ENCODE assay signal across 18 mouse cellular contexts in the genomic region with DNA sequence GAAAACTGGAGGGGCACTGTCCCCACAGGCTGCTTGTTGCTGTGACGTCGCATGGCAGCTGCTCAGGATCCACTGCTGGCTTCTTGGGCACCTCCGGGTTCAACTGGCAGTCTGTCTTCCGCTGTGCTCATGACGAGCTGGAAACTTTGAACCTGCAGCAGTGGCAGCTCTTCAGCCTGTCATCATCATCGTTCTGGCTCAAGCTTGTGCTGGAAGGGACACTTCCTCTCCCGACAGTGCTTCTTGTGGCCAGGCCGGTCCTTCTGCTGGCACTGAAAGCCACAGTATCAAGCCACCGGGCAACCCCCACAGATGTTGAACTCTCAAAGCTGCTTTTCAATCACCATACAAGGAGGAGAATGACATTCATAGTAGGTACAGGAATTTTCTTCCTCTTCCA.
"Had no signal": no experiment of that assay in that cellular context is flagged by ENCODE, and none has a peak within 500 bp of the region (broad histone marks: within the 10 kb centered on the region; RNA-seq: fewer than 3 reads in every experiment).

No protein-coding gene starts in this region.

- H3K4me3 ChIP-seq: layer of hippocampus, adult 2 months; limb, embryonic 12.5 days; limb, embryonic 15.5 days; megakaryocyte, embryonic 14.5 days; midbrain, embryonic 10.5 days; midbrain, embryonic 13.5 days; myocyte had no signal

- DNase-seq: kidney, adult 18-20 months; kidney, postnatal 25 days; left cerebral cortex, postnatal 4 days; liver, postnatal 0 days; lung, embryonic 14.5 days; thymus, postnatal 25 days had no signal

- H3K36me3 ChIP-seq: limb, embryonic 12.5 days; limb, embryonic 15.5 days; midbrain, embryonic 10.5 days; midbrain, embryonic 13.5 days had no signal

- H3K9me3 ChIP-seq: limb, embryonic 12.5 days; limb, embryonic 15.5 days; megakaryocyte, embryonic 14.5 days; midbrain, embryonic 10.5 days; midbrain, embryonic 13.5 days had no signal

- H3K27me3 ChIP-seq: limb, embryonic 12.5 days; limb, embryonic 15.5 days; megakaryocyte, embryonic 14.5 days; midbrain, embryonic 13.5 days had no signal

- H3K4me2 ChIP-seq: limb, embryonic 12.5 days; limb, embryonic 15.5 days; liver, embryonic 11.5 days; lung, embryonic 14.5 days; midbrain, embryonic 13.5 days had no signal

- H3K27ac ChIP-seq: kidney, postnatal 0 days; layer of hippocampus, adult 2 months; limb, embryonic 12.5 days; limb, embryonic 15.5 days; liver, embryonic 14.5 days; midbrain, embryonic 10.5 days; midbrain, embryonic 13.5 days had no signal

- ATAC-seq: liver, postnatal 0 days; lung, postnatal 0 days; midbrain, embryonic 13.5 days; midbrain, embryonic 16.5 days had no signal

- H3K9ac ChIP-seq: limb, embryonic 12.5 days; limb, embryonic 15.5 days; liver, embryonic 14.5 days; liver, postnatal 0 days; lung, embryonic 14.5 days; midbrain, embryonic 13.5 days had no signal
